Mouse (Mus musculus) MEL (cell line): ENCODE results near the gene Tnfrsf1b. TPM values are rescaled to one million over a fixed set of nuclear protein-coding genes. Genes with fewer than 3 reads are reported as not detected.

Experiments used
- DNase-seq: peaks from one replicate; pipeline ENCODE4 v3.0.0; 2011; ENCODE audit warnings: low read depth, low spot score
- H3K27ac ChIP-seq: 2 replicates; pipeline ENCODE4 v1.5.1; 2012; ENCODE audit warnings: low read depth, mild to moderate bottlenecking, control low read depth, low read length, moderate library complexity; ENCODE audit not compliant: control insufficient read depth
- H3K27me3 ChIP-seq, 2 experiments: fragments of 150-350 bp in 1 of 2; sonication (generic) in 1 of 2; 2 replicates each; pipeline ENCODE4 v1.6.1; 2012; ENCODE audit warnings: low read length in 2 of 2, mild to moderate bottlenecking in 2 of 2, improper control_type of control experiment in 1 of 2, moderate library complexity in 1 of 2; ENCODE audit not compliant: insufficient read depth in 2 of 2, control insufficient read depth in 1 of 2
- H3K36me3 ChIP-seq, 2 experiments: 2 replicates each; pipeline ENCODE4 v1.6.1; 2012 to 2014; ENCODE audit warnings: low read length in 2 of 2, improper control_type of control experiment in 1 of 2, inconsistent platforms in 1 of 2, mild to moderate bottlenecking in 1 of 2; ENCODE audit not compliant: insufficient read depth in 2 of 2, control insufficient read depth in 1 of 2
- H3K4me1 ChIP-seq, 2 experiments: fragments of 150-350 bp in 1 of 2; sonication (generic) in 1 of 2; 2 replicates each; pipeline ENCODE4 v1.6.1; 2012; ENCODE audit warnings: low read length in 2 of 2, improper control_type of control experiment in 1 of 2, mild to moderate bottlenecking in 1 of 2; ENCODE audit not compliant: insufficient read depth in 2 of 2, control insufficient read depth in 1 of 2
- H3K4me3 ChIP-seq, 2 experiments: fragments of 150-350 bp in 1 of 2; sonication (generic) in 1 of 2; 2 replicates each; pipeline ENCODE4 v1.5.1; 2012; ENCODE audit warnings: low read depth in 2 of 2, low read length in 2 of 2, mild to moderate bottlenecking in 2 of 2, moderate library complexity in 2 of 2, control low read depth in 1 of 2, improper control_type of control experiment in 1 of 2; ENCODE audit not compliant: control insufficient read depth in 1 of 2, insufficient read depth in 1 of 2
- H3K79me2 ChIP-seq: 2 replicates; pipeline ENCODE4 v1.6.1; 2012; ENCODE audit warnings: mild to moderate bottlenecking, low read length, moderate library complexity; ENCODE audit not compliant: control insufficient read depth, poor library complexity, insufficient read depth
- H3K9ac ChIP-seq: 2 replicates; pipeline ENCODE4 v1.6.1; 2012; ENCODE audit warnings: low read depth, mild to moderate bottlenecking, control low read depth, low read length, moderate library complexity; ENCODE audit not compliant: control insufficient read depth, poor library complexity, severe bottlenecking
- H3K9me3 ChIP-seq: fragments of 150-350 bp; sonication (generic); replicated peaks from 2 replicates; pipeline ENCODE4 v1.6.1; 2012; ENCODE audit warnings: mild to moderate bottlenecking, low read length, improper control_type of control experiment, moderate library complexity; ENCODE audit not compliant: insufficient read depth
- BHLHE40 ChIP-seq: IDR thresholded peaks from 2 replicates; pipeline ENCODE4 v1.6.1; 2012; ENCODE audit warnings: low read depth, mild to moderate bottlenecking, inconsistent platforms, low read length, improper control_type of control experiment, borderline replicate concordance
- CHD1 ChIP-seq: IDR thresholded peaks from 2 replicates; pipeline ENCODE4 v1.6.1; 2012; ENCODE audit warnings: low read depth, mild to moderate bottlenecking, inconsistent platforms, low read length, improper control_type of control experiment
- CHD2 ChIP-seq: IDR thresholded peaks from 2 replicates; pipeline ENCODE4 v1.6.1; 2011; ENCODE audit warnings: low read length, improper control_type of control experiment
- E2F4 ChIP-seq: IDR thresholded peaks from 2 replicates; pipeline ENCODE4 v1.6.1; 2011; ENCODE audit warnings: low read depth, low read length, improper control_type of control experiment, borderline replicate concordance
- ELF1 ChIP-seq: IDR thresholded peaks from 2 replicates; pipeline ENCODE4 v1.6.1; 2014; ENCODE audit warnings: low read depth, mild to moderate bottlenecking, inconsistent platforms, low read length, improper control_type of control experiment, moderate library complexity
- EP300 ChIP-seq, 2 experiments: IDR thresholded peaks; 2 replicates each; pipeline ENCODE4 v1.6.1; 2011; ENCODE audit warnings: improper control_type of control experiment in 2 of 2, low read length in 2 of 2, low read depth in 1 of 2, mild to moderate bottlenecking in 1 of 2
- ETS1 ChIP-seq: IDR thresholded peaks from 2 replicates; pipeline ENCODE4 v1.6.1; 2012; ENCODE audit warnings: low read depth, mild to moderate bottlenecking, inconsistent platforms, low read length, improper control_type of control experiment, moderate library complexity
- GABPA ChIP-seq: IDR thresholded peaks from 2 replicates; pipeline ENCODE4 v1.6.1; 2012; ENCODE audit warnings: low read depth, mild to moderate bottlenecking, inconsistent platforms, low read length, improper control_type of control experiment, moderate library complexity
- GATA1 ChIP-seq: IDR thresholded peaks from 2 replicates; pipeline ENCODE4 v1.6.1; 2011; ENCODE audit warnings: low read depth, low read length, improper control_type of control experiment
- JUND ChIP-seq: IDR thresholded peaks from 2 replicates; pipeline ENCODE4 v1.6.1; 2011; ENCODE audit warnings: low read depth, mild to moderate bottlenecking, improper control_type of control experiment, low read length
- KAT2A ChIP-seq: conservative IDR thresholded peaks from 2 replicates; pipeline ENCODE4 v1.6.1; 2012; ENCODE audit warnings: low read depth, low read length, improper control_type of control experiment, inconsistent platforms
- MAFK ChIP-seq: IDR thresholded peaks from 2 replicates; pipeline ENCODE4 v1.6.1; 2011; ENCODE audit warnings: low read depth, mild to moderate bottlenecking, low read length, improper control_type of control experiment, borderline replicate concordance
- MAX ChIP-seq: IDR thresholded peaks from 2 replicates; pipeline ENCODE4 v1.6.1; 2011; ENCODE audit warnings: low read length, improper control_type of control experiment
- MAZ ChIP-seq: IDR thresholded peaks from 2 replicates; pipeline ENCODE4 v1.6.1; 2012; ENCODE audit warnings: low read depth, mild to moderate bottlenecking, inconsistent platforms, low read length, improper control_type of control experiment
- MEF2A ChIP-seq: IDR thresholded peaks from 2 replicates; pipeline ENCODE4 v1.6.1; 2014; ENCODE audit warnings: low read depth, mild to moderate bottlenecking, inconsistent platforms, low read length, improper control_type of control experiment; ENCODE audit not compliant: poor library complexity, insufficient replicate concordance, severe bottlenecking; ENCODE audit errors: extremely low read depth
- MXI1 ChIP-seq: IDR thresholded peaks from 2 replicates; pipeline ENCODE4 v1.6.1; 2011; ENCODE audit warnings: mild to moderate bottlenecking, low read depth, low read length, improper control_type of control experiment
- MYB ChIP-seq: IDR thresholded peaks from 2 replicates; pipeline ENCODE4 v1.6.1; 2011; ENCODE audit warnings: mild to moderate bottlenecking, low read depth, low read length, improper control_type of control experiment
- MYC ChIP-seq: IDR thresholded peaks from 2 replicates; pipeline ENCODE4 v1.6.1; 2011; ENCODE audit warnings: low read depth, mild to moderate bottlenecking, low read length, improper control_type of control experiment, moderate library complexity
- NELFE ChIP-seq: IDR thresholded peaks from 2 replicates; pipeline ENCODE4 v1.6.1; 2011; ENCODE audit warnings: low read depth, low read length, improper control_type of control experiment
- NRF1 ChIP-seq: IDR thresholded peaks from 2 replicates; pipeline ENCODE4 v1.6.1; 2014; ENCODE audit warnings: low read depth, mild to moderate bottlenecking, inconsistent platforms, low read length, improper control_type of control experiment, moderate library complexity; ENCODE audit not compliant: poor library complexity, insufficient read depth, severe bottlenecking
- POLR2A ChIP-seq, 2 experiments: IDR thresholded peaks; 2 replicates each; pipeline ENCODE4 v1.6.1; 2011 to 2012; ENCODE audit warnings: low read length in 2 of 2, mild to moderate bottlenecking in 2 of 2, control low read depth in 1 of 2, improper control_type of control experiment in 1 of 2, low read depth in 1 of 2, moderate library complexity in 1 of 2; ENCODE audit not compliant: control insufficient read depth in 1 of 2, insufficient read depth in 1 of 2, poor library complexity in 1 of 2
- POLR2AphosphoS5 ChIP-seq: IDR thresholded peaks from 2 replicates; pipeline ENCODE4 v1.6.1; 2012; ENCODE audit warnings: low read depth, borderline replicate concordance, mild to moderate bottlenecking, inconsistent platforms, low read length, moderate library complexity, mixed read lengths
- RAD21 ChIP-seq: IDR thresholded peaks from 2 replicates; pipeline ENCODE4 v1.6.1; 2011; ENCODE audit warnings: mild to moderate bottlenecking, low read depth, low read length, improper control_type of control experiment
- RCOR1 ChIP-seq: IDR thresholded peaks from 2 replicates; pipeline ENCODE4 v1.6.1; 2012; ENCODE audit warnings: low read depth, mild to moderate bottlenecking, inconsistent platforms, low read length, improper control_type of control experiment
- SIN3A ChIP-seq: IDR thresholded peaks from 2 replicates; pipeline ENCODE4 v1.6.1; 2012; ENCODE audit warnings: low read length, improper control_type of control experiment, inconsistent platforms
- SMC3 ChIP-seq: IDR thresholded peaks from 2 replicates; pipeline ENCODE4 v1.6.1; 2011; ENCODE audit warnings: low read depth, low read length, improper control_type of control experiment
- TAL1 ChIP-seq: IDR thresholded peaks from 2 replicates; pipeline ENCODE4 v1.6.1; 2012; ENCODE audit warnings: mild to moderate bottlenecking, inconsistent platforms, low read length, moderate library complexity, mixed read lengths
- TBP ChIP-seq: IDR thresholded peaks from 2 replicates; pipeline ENCODE4 v1.8.0; 2011; ENCODE audit warnings: low read depth, low read length, improper control_type of control experiment
- TCF12 ChIP-seq: IDR thresholded peaks from 2 replicates; pipeline ENCODE4 v1.6.1; 2014; ENCODE audit warnings: low read depth, mild to moderate bottlenecking, inconsistent platforms, low read length, improper control_type of control experiment, moderate library complexity
- UBTF ChIP-seq: IDR thresholded peaks from 2 replicates; pipeline ENCODE4 v1.6.1; 2012; ENCODE audit warnings: low read depth, mild to moderate bottlenecking, inconsistent platforms, low read length, improper control_type of control experiment, moderate library complexity, borderline replicate concordance; ENCODE audit not compliant: insufficient read depth
- USF1 ChIP-seq: IDR thresholded peaks from 2 replicates; pipeline ENCODE4 v1.6.1; 2014; ENCODE audit warnings: low read depth, mild to moderate bottlenecking, inconsistent platforms, low read length, improper control_type of control experiment, moderate library complexity
- USF2 ChIP-seq, 2 experiments: IDR thresholded peaks; 2 replicates each; pipeline ENCODE4 v1.6.1; 2011 to 2012; ENCODE audit warnings: improper control_type of control experiment in 2 of 2, low read length in 2 of 2, borderline replicate concordance in 1 of 2, inconsistent platforms in 1 of 2, low read depth in 1 of 2, mild to moderate bottlenecking in 1 of 2; ENCODE audit not compliant: insufficient read depth in 1 of 2
- ZC3H11A ChIP-seq: IDR thresholded peaks from 2 replicates; pipeline ENCODE4 v1.6.1; 2012; ENCODE audit warnings: low read depth, mild to moderate bottlenecking, inconsistent platforms, low read length, improper control_type of control experiment
- ZKSCAN1 ChIP-seq: IDR thresholded peaks from 2 replicates; pipeline ENCODE4 v1.6.1; 2012; ENCODE audit warnings: low read depth, mild to moderate bottlenecking, inconsistent platforms, low read length, improper control_type of control experiment, moderate library complexity
- ZMIZ1 ChIP-seq: IDR thresholded peaks from 2 replicates; pipeline ENCODE4 v1.6.1; 2012; ENCODE audit warnings: low read depth, mild to moderate bottlenecking, inconsistent platforms, low read length, improper control_type of control experiment, moderate library complexity
- ZNF384 ChIP-seq: IDR thresholded peaks from 2 replicates; pipeline ENCODE4 v1.6.1; 2012; ENCODE audit warnings: low read depth, mild to moderate bottlenecking, inconsistent platforms, low read length, improper control_type of control experiment
- polyA plus RNA-seq, 2 experiments: library from polyadenylated mRNA; stranded (reverse) in 1 of 2; unstranded in 1 of 2; fragments of >175 nt in 1 of 2; fragments of >200 nt in 1 of 2; gene quantifications; 2 replicates each; pipeline versions ENCODE4 v1.2.1 to v1.2.4; 2012; ENCODE audit warnings: low replicate concordance in 2 of 2, low read depth in 1 of 2; ENCODE audit not compliant: insufficient read length in 2 of 2, insufficient read depth in 1 of 2, missing spikeins in 1 of 2
- total RNA-seq: library from RNA; depleted of rRNA; stranded (reverse); fragments of 300-350 nt; gene quantifications from 2 replicates; pipeline ENCODE4 v1.2.3, GENCODE M21; 2012

The Tnfrsf1b gene
- total and polyA plus RNA-seq, 3 experiments: 0.58 to 1.2 TPM; not detected in 1

DNA sequence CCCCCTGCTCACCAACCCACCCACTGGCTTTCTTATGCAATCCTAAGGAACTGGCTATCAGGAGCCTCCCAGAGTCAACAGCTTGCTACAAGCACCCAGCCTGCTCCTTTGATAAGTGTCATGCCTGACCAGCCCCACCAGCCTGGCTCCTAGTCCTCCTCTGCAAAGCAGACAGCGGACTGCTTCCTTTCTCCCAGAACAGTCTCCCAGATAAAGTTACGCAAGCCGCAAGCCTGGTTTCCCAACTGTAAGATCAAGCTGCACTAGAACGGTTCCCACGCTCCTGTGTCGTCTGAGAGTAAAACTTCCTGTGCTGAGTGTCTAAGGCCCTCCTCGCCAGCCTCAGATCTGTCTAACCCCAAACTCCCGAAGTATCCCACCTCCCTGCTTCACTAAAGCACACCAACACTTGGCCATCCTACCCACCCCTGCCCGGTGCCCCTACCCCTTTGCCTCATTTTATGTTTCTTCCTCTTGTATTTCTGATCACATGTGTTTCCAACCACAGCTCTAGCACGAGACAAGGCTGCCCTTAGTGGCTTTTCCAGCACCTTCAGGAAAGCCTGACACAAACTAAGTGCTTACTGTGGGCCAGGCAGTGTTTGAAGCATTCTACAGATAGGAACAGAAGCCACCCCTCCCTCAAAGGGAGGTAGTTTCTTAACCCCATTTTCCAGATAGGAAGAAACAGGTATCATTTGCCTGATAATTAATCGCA is 46.5 kb downstream of the Tnfrsf1b start:
- Histone ChIP-seq H3K9me3 (no peaks in the 10 kb centered on the region), H3K9ac (peak overlapping the region; percentile 58), H3K36me3 (peaks cover 0 to 22% of the 10 kb centered on the region in 2 experiments; a peak in 2 of 4 replicates), H3K4me3 (peak overlapping the region; percentile 13 to 47), H3K27me3 (no peaks in the 10 kb centered on the region), H3K4me1 (peaks cover 13 to 30% of the 10 kb centered on the region in 2 experiments), H3K27ac (peak overlapping the region; percentile 71), H3K79me2 (no peaks in the 10 kb centered on the region)
- DNase-seq: peak; percentile 84
- TF ChIP-seq MEF2A: no peak
- TF ChIP-seq ELF1: no peak
- no peak for TF ChIP-seq MAZ
- peak; percentile 86 to 94 for TF ChIP-seq EP300 (IDR thresholded peaks at IDR 0.05; ENCODE audit: low read depth in 1 of 2, low read length in 2 of 2)
- TF ChIP-seq CHD2: no peak
- no peak; the same call in 1 of the 2 replicates for TF ChIP-seq BHLHE40
- 0 out of 2 replicates have a peak, but pooled peaks have one; percentile 4 for TF ChIP-seq TBP
- TF ChIP-seq MXI1: no peak
- TF ChIP-seq USF2 (IDR thresholded peaks at IDR 0.05; ENCODE audit: borderline replicate concordance in 1 of 2, insufficient read depth in 1 of 2, low read depth in 1 of 2, low read length in 2 of 2): no peak
- no peak for TF ChIP-seq SMC3
- TF ChIP-seq POLR2AphosphoS5: no peak
- TF ChIP-seq TCF12: peak; percentile 90
- no peak for TF ChIP-seq ZMIZ1
- no peak for TF ChIP-seq MYC
- no peak for TF ChIP-seq ZC3H11A
- peak; percentile 73 for TF ChIP-seq MYB
- TF ChIP-seq RCOR1: peak; percentile 47; the same call in 1 of the 2 replicates
- peak; percentile 44; the same call in 1 of the 2 replicates for TF ChIP-seq SIN3A
- no peak for TF ChIP-seq JUND
- peak in 1 of 2 experiments; percentile 38; a peak in 1 of 4 replicates for TF ChIP-seq POLR2A (IDR thresholded peaks at IDR 0.05; ENCODE audit: control insufficient read depth in 1 of 2, insufficient read depth in 1 of 2, low read depth in 1 of 2, low read length in 2 of 2, poor library complexity in 1 of 2)
- no peak for TF ChIP-seq ZKSCAN1
- no peak for TF ChIP-seq NRF1
- no peak for TF ChIP-seq CHD1
- peak; percentile 81 for TF ChIP-seq ETS1
- no peak for TF ChIP-seq MAFK
- TF ChIP-seq USF1: no peak
- no peak for TF ChIP-seq KAT2A
- TF ChIP-seq ZNF384: no peak
- no peak for TF ChIP-seq GABPA
- TF ChIP-seq RAD21: no peak
- TF ChIP-seq GATA1: peak; percentile 73
- TF ChIP-seq MAX: no peak
- no peak for TF ChIP-seq UBTF
- TF ChIP-seq NELFE: peak; percentile 21; the same call in 1 of the 2 replicates
- no peak for TF ChIP-seq E2F4
- TF ChIP-seq TAL1: peak; percentile 88
